Mouse (Mus musculus): ENCODE measurements at regions not wholly inside any gene's neighbourhood (a gene's known extent, or its start where the extent isn't known, plus 50 kb on each side); places are given as distances from the start of the nearest gene placed in this dataset.
A peak's percentile ranks its signal among the peaks of the same experiment; 100 is the strongest.

- POLR2A ChIA-PET, result no interaction called here
- DNase-seq (ENCODE audit: low read depth, low spot score) (peak; percentile 25), ATAC-seq (no peak)
- TF ChIP-seq CTCF (IDR thresholded peaks at IDR 0.05), result no peak
- no peaks in the 10 kb centered on the region for H3K27me3 ChIP-seq
- in situ Hi-C loops (cut with MboI; ENCODE audit: low pct_unique_long_range_greater_than_20kb), result no loop called here
- CTCF ChIA-PET, result interaction anchor here (1.7 kb wide), 1 partner anchor 11 kb away, joined by 6 read pairs; no protein-coding TSS in a partner anchor
Observed at GRCm38 (mm10) chr1:151289493-151290258, 54.6 kb upstream of the Ivns1abp start.

GRCm38 (mm10) chr1:151293311-151294050 is 50.8 kb upstream of the Ivns1abp start:
- in situ Hi-C loops (cut with MboI; ENCODE audit: low pct_unique_long_range_greater_than_20kb), result no loop called here
- TF ChIP-seq CTCF (IDR thresholded peaks at IDR 0.05), result no peak
- no peak for DNase-seq (ENCODE audit: low read depth, low spot score)
- ChIA-PET POLR2A (no interaction called here), CTCF (no interaction called here)
- H3K27me3 ChIP-seq, result no peaks in the 10 kb centered on the region
- no peak for ATAC-seq
